Mouse (Mus musculus) v-Abl transformed pro-B cells (cell line): ENCODE measurements around the gene Zfhx3.

ENCODE experiments used
- in situ Hi-C, 2 experiments: fragments of 400-800 bp; cut with MboI; formaldehyde crosslinking; loops; one replicate each; pipeline ENCODE4 v1.15.1; 2025; ENCODE audit not compliant: unreplicated experiment in 2 of 2

The Zfhx3 gene

GRCm38 (mm10) chr8:108826414-108826813 lies 884.0 kb downstream of the Zfhx3 start:
- in situ Hi-C loops = no loop called here

- in situ Hi-C loops = no loop called here
Measured at GRCm38 (mm10) chr8:108827428-108827827, 885.0 kb downstream of the Zfhx3 start.

GRCm38 (mm10) chr8:108829305-108829717 lies 886.9 kb downstream of the Zfhx3 start:
- in situ Hi-C loops = no loop called here

GRCm38 (mm10) chr8:108835143-108835542 lies 892.7 kb downstream of the Zfhx3 start:
- in situ Hi-C loops = no loop called here

- in situ Hi-C loops = no loop called here
Measured at GRCm38 (mm10) chr8:108837788-108838187, 895.3 kb downstream of the Zfhx3 start.

- in situ Hi-C loops = no loop called here
Measured at GRCm38 (mm10) chr8:108838761-108839160, 896.3 kb downstream of the Zfhx3 start.

GRCm38 (mm10) chr8:108842307-108842706 lies 899.9 kb downstream of the Zfhx3 start:
- in situ Hi-C loops = no loop called here

GRCm38 (mm10) chr8:108846174-108846573 lies 903.7 kb downstream of the Zfhx3 start:
- in situ Hi-C loops = no loop called here

- in situ Hi-C loops = no loop called here
Measured at GRCm38 (mm10) chr8:108846827-108847226, 904.4 kb downstream of the Zfhx3 start.

- in situ Hi-C loops = no loop called here
Measured at GRCm38 (mm10) chr8:108847356-108847755, 904.9 kb downstream of the Zfhx3 start.

GRCm38 (mm10) chr8:108848484-108848883 lies 906.0 kb downstream of the Zfhx3 start:
- in situ Hi-C loops = no loop called here

- in situ Hi-C loops = no loop called here
Measured at GRCm38 (mm10) chr8:108853028-108853427, 910.6 kb downstream of the Zfhx3 start.

GRCm38 (mm10) chr8:108854444-108855102 lies 912.1 kb downstream of the Zfhx3 start:
- in situ Hi-C loops = no loop called here

GRCm38 (mm10) chr8:108859001-108859400 lies 916.6 kb downstream of the Zfhx3 start:
- in situ Hi-C loops = no loop called here

- in situ Hi-C loops = no loop called here
Measured at GRCm38 (mm10) chr8:108859983-108860382, 917.5 kb downstream of the Zfhx3 start.

GRCm38 (mm10) chr8:108863440-108863839 lies 921.0 kb downstream of the Zfhx3 start:
- in situ Hi-C loops = no loop called here

- in situ Hi-C loops = no loop called here
Measured at GRCm38 (mm10) chr8:108866430-108866829, 924.0 kb downstream of the Zfhx3 start.

- in situ Hi-C loops = no loop called here
Measured at GRCm38 (mm10) chr8:108867482-108868258, 925.2 kb downstream of the Zfhx3 start.

GRCm38 (mm10) chr8:108868259-108869090 lies 926.0 kb downstream of the Zfhx3 start:
- in situ Hi-C loops = no loop called here

GRCm38 (mm10) chr8:108869420-108869819 lies 927.0 kb downstream of the Zfhx3 start:
- in situ Hi-C loops = no loop called here

- in situ Hi-C loops = no loop called here
Measured at GRCm38 (mm10) chr8:108869935-108870334, 927.5 kb downstream of the Zfhx3 start.
